Mouse (Mus musculus) kidney, adult 2 months (tissue): Measurements from ENCODE around the gene Cabp2.
"Not testable (repeated sequence)": the region's sequence is repeated elsewhere in the genome, so short reads cannot be mapped to it uniquely, and the experiment has no call there.

ENCODE experiments used
- CTCF ChIP-seq: fragments of 200-500 bp; conservative IDR thresholded peaks from 2 replicates; pipeline ENCODE4 v1.5.1; 2011; ENCODE audit warnings: low read depth, mild to moderate bottlenecking, control low read depth, low read length, moderate library complexity, mixed read lengths; ENCODE audit not compliant: insufficient read depth, insufficient read length
- POLR2A ChIP-seq: fragments of 200-500 bp; IDR thresholded peaks from one replicate; pipeline ENCODE4 v1.6.1; 2011; ENCODE audit warnings: low read depth, low read length, control low read depth

DNA sequence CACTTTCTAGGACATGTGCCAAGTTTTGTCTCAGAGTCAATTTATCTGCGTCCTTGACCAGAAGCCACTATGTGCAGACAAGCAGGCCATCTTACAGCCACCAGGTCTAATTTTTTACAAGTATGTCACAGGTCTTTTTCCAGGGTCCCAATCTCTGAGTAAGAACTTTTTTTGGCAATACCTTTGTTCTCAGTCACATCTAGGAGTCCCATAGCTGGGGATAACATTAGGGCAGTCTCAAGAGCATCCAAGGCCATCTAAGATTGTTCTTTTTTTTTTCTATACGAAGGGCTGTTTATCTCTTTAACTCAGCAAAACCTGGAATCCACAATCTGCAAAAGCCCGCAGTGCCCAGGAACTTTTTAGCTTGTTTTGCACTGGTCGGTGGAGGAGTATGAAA lies 18.0 kb upstream of the Cabp2 start:
- TF ChIP-seq CTCF, POLR2A: not testable (repeated sequence)
